Mouse (Mus musculus) forebrain, embryonic 11.5 days (tissue): Measurements from ENCODE around the gene Trpm3. TPM values are rescaled to one million over a fixed set of nuclear protein-coding genes. Genes with fewer than 3 reads are reported as not detected.

Source experiments
- ATAC-seq: fragments of 200-750 bp; cut with Nextera tagmentation; replicated peaks from 2 replicates; pipeline ENCODE4 v1.8.0; 2017; ENCODE audit warnings: moderate TSS enrichment; ENCODE audit not compliant: low FRiP score
- DNase-seq: peaks from one replicate; pipeline ENCODE4 v3.0.0-alpha.2; 2017; ENCODE audit warnings: low spot score
- H3K27ac ChIP-seq: fragments of 300-500 bp; sonication (generic); 2 replicates; pipeline ENCODE4 v1.5.1; 2014; ENCODE audit warnings: low read depth, low read length
- H3K27me3 ChIP-seq: fragments of 300-500 bp; sonication (generic); 2 replicates; pipeline ENCODE4 v1.6.1; 2014; ENCODE audit warnings: mild to moderate bottlenecking, low read length, mixed read lengths; ENCODE audit not compliant: control insufficient read depth, insufficient read depth
- H3K36me3 ChIP-seq: fragments of 300-500 bp; sonication (generic); 2 replicates; pipeline ENCODE4 v1.6.1; 2014; ENCODE audit warnings: mild to moderate bottlenecking, low read length, moderate library complexity, mixed read lengths; ENCODE audit not compliant: control insufficient read depth, insufficient read depth
- H3K4me1 ChIP-seq: fragments of 300-500 bp; sonication (generic); replicated peaks from 2 replicates; pipeline ENCODE4 v1.6.1; 2014; ENCODE audit warnings: low read length, mixed read lengths; ENCODE audit not compliant: control insufficient read depth, insufficient read depth
- H3K4me2 ChIP-seq: fragments of 300-500 bp; sonication (generic); 2 replicates; pipeline ENCODE4 v1.6.1; 2014; ENCODE audit warnings: low read depth, mild to moderate bottlenecking, low read length, moderate library complexity, mixed read lengths; ENCODE audit not compliant: severe bottlenecking
- H3K4me3 ChIP-seq: fragments of 300-500 bp; sonication (generic); 2 replicates; pipeline ENCODE4 v1.5.1; 2014; ENCODE audit warnings: low read depth, low read length
- H3K9ac ChIP-seq: fragments of 300-500 bp; sonication (generic); 2 replicates; pipeline ENCODE4 v1.6.1; 2014; ENCODE audit warnings: low read length
- H3K9me3 ChIP-seq: fragments of 300-500 bp; sonication (generic); 2 replicates; pipeline ENCODE4 v1.6.1; 2016; ENCODE audit warnings: low read length, mixed read lengths; ENCODE audit not compliant: control insufficient read depth
- WGBS: fragments of 180-500 bp; shearing (Covaris S2); extraction: QIAGEN DNeasy Blood & Tissue Kit; methylation state at CpG from one replicate; pipeline ENCODE4 v1.1.7; 2014; 5-methylcytosine and 5-hydroxymethylcytosine counted together
- polyA plus RNA-seq: library from polyadenylated mRNA; unstranded; fragments of >200 nt; fragmentation: Nextera tagmentation; extraction: Ambion mirVana; gene quantifications from 2 replicates; pipeline ENCODE4 v1.2.1, GENCODE M21; 2014

Gene Trpm3
- polyA plus RNA-seq, 1 experiment from 2014 or later, result 9.2 TPM

DNA sequence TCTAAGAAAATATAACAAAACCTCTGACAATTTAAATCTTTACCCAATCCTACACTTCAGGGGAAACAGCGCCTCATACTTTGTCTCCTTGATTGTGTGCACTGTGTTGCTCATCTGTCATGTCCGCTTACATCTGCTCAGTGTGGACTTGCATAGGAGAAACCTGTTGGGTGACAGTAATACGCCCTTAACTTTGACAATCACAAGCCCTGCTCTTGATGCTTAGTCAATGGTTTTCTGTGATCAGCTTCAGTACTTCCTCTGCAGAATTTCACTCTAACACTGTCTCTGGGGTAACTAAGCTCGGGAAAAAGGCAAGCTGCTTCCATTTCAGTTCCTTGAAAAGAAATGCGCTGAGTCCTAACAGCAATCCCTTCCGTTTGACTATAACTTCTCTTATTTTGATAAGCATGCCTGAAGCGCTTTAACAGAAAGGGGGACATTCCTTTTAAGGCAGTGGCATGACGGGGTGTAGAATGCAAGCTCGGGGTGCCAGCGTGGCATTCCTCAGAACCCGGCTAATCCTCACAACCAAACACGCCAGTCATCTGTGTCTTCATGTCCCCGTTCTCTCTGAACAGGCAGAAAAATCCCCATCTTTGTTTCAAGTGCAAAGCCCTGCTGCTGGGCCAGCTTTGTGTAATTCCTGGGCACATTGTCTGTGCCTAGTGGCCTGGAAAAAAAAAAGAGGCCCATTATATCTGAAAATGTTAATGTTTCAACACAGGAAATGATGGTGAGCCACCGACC lies 517.8 kb downstream of the Trpm3 start:
- Histone ChIP-seq H3K9ac (no peak overlapping the region), H3K9me3 (no peaks in the 10 kb centered on the region), H3K36me3 (no peaks in the 10 kb centered on the region), H3K27me3 (no peaks in the 10 kb centered on the region; the same call in 1 of the 2 replicates), H3K4me3 (no peak overlapping the region), H3K4me2 (no peak overlapping the region), H3K27ac (no peak overlapping the region), H3K4me1 (peaks cover 5% of the 10 kb centered on the region; the same call in 1 of the 2 replicates)
- 36% methylated on average over 14 of the region's 14 CpGs for WGBS
- DNase-seq (peak; percentile 55), ATAC-seq (peak; percentile 60; the same call in 1 of the 2 replicates)

DNA sequence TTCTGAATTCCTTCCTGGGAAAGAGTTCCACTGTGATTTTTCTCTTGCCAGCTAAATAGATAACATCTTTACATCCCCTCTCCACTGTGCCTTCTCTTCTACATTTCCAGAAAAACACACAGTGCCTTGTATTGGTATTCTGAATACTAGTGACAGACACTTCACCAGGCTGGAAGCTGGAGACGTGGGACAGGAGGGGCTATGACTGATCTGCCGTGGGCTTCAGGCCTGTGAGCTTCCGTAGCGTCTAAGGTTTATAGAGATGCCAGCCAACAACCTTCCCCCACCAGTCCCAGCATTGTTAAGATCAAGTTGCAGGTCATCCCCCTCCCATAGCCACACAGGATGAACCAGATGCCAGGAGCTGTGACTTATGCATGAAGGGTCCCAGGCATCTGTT lies 518.4 kb downstream of the Trpm3 start:
- Histone ChIP-seq H3K9ac (no peak overlapping the region), H3K4me2 (no peak overlapping the region), H3K4me3 (no peak overlapping the region), H3K36me3 (no peaks in the 10 kb centered on the region), H3K4me1 (peaks cover 5% of the 10 kb centered on the region; the same call in 1 of the 2 replicates), H3K27me3 (no peaks in the 10 kb centered on the region; the same call in 1 of the 2 replicates), H3K27ac (no peak overlapping the region), H3K9me3 (no peaks in the 10 kb centered on the region)
- no peak for DNase-seq
- peak; percentile 55; the same call in 1 of the 2 replicates for ATAC-seq
- WGBS, result 33% methylated on average over 4 of the region's 4 CpGs

DNA sequence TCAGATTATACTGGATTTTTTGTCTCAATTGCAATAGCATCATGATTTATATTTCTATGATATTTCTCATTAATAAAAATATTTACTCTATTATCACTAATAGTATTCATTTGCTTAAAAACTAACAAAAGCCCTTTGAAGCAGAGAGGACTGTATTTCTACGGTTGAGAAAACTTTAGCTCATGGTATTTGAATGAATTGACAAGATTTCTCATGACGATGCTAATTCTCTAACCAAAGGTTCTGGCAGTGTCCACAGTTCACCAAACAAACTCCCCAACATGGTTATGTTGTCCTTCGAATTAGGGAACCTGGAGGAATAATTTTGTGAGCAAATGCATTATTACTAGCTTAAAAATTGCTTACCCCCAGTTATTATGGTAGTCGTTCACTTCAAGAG lies 526.6 kb downstream of the Trpm3 start:
- no peak overlapping the region for H3K27ac ChIP-seq
- no peaks in the 10 kb centered on the region for H3K4me1 ChIP-seq
- no peak for DNase-seq
- no peak overlapping the region for H3K9ac ChIP-seq
- H3K4me3 ChIP-seq, result no peak overlapping the region
- no peak overlapping the region for H3K4me2 ChIP-seq
- no peak for ATAC-seq
- no peaks in the 10 kb centered on the region for H3K9me3 ChIP-seq
- no peaks in the 10 kb centered on the region for H3K27me3 ChIP-seq
- WGBS, result 76% methylated on average over 4 of the region's 4 CpGs
- no peaks in the 10 kb centered on the region for H3K36me3 ChIP-seq

GRCm38 (mm10) chr19:22670222-22670621 lies 531.4 kb downstream of the Trpm3 start:
- Histone ChIP-seq H3K4me1 (no peaks in the 10 kb centered on the region), H3K27me3 (no peaks in the 10 kb centered on the region), H3K9me3 (no peaks in the 10 kb centered on the region), H3K4me3 (no peak overlapping the region), H3K4me2 (no peak overlapping the region), H3K27ac (no peak overlapping the region), H3K9ac (no peak overlapping the region), H3K36me3 (no peaks in the 10 kb centered on the region)
- ATAC-seq (no peak), DNase-seq (no peak)
- 64% methylated on average over 8 of the region's 8 CpGs for WGBS

GRCm38 (mm10) chr19:22672892-22673291 lies 534.0 kb downstream of the Trpm3 start:
- DNase-seq (no peak), ATAC-seq (no peak)
- Histone ChIP-seq H3K4me2 (no peak overlapping the region), H3K27ac (no peak overlapping the region), H3K27me3 (no peaks in the 10 kb centered on the region), H3K9me3 (no peaks in the 10 kb centered on the region), H3K36me3 (no peaks in the 10 kb centered on the region), H3K4me3 (no peak overlapping the region), H3K4me1 (no peaks in the 10 kb centered on the region), H3K9ac (no peak overlapping the region)
- WGBS, result 91% methylated on average over 3 of the region's 3 CpGs

GRCm38 (mm10) chr19:22676206-22676605 lies 537.4 kb downstream of the Trpm3 start:
- H3K27me3 ChIP-seq, result no peaks in the 10 kb centered on the region
- no peaks in the 10 kb centered on the region for H3K4me1 ChIP-seq
- H3K4me2 ChIP-seq, result no peak overlapping the region
- H3K4me3 ChIP-seq, result no peak overlapping the region
- no peak overlapping the region for H3K9ac ChIP-seq
- H3K36me3 ChIP-seq, result no peaks in the 10 kb centered on the region
- no peak for DNase-seq
- no peak for ATAC-seq
- 41% methylated on average over 4 of the region's 4 CpGs for WGBS
- H3K27ac ChIP-seq, result no peak overlapping the region
- H3K9me3 ChIP-seq, result no peaks in the 10 kb centered on the region

DNA sequence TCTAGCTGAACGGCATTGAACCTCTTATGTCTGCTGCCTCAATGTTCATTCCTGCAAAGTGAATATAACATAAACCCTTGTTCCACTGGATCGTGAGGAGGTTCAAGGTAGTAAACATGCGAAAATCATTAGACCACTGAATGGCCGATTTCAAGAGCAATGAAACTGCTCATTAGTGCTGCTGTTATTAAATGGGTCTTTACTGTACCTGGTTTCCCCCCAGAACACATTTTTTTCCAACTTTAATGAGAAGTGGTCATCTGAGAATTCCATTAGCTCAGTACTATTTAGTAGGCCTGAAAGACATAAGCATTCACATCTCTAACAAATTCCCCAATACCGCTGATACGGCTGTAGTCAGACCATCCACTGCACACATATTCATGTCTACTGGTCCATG lies 543.4 kb downstream of the Trpm3 start:
- H3K4me2 ChIP-seq, result no peak overlapping the region
- H3K9me3 ChIP-seq, result no peaks in the 10 kb centered on the region
- no peak overlapping the region for H3K4me3 ChIP-seq
- ATAC-seq, result no peak
- no peaks in the 10 kb centered on the region for H3K4me1 ChIP-seq
- H3K36me3 ChIP-seq, result no peaks in the 10 kb centered on the region
- WGBS, result 91% methylated on average over 6 of the region's 6 CpGs
- no peak for DNase-seq
- H3K27ac ChIP-seq, result no peak overlapping the region
- no peaks in the 10 kb centered on the region for H3K27me3 ChIP-seq
- no peak overlapping the region for H3K9ac ChIP-seq

- 64% methylated on average over 5 of the region's 5 CpGs for WGBS
- H3K27me3 ChIP-seq, result no peaks in the 10 kb centered on the region
Measured at GRCm38 (mm10) chr19:22691995-22692394, 553.1 kb downstream of the Trpm3 start.

GRCm38 (mm10) chr19:22692553-22692952 lies 553.7 kb downstream of the Trpm3 start:
- Histone ChIP-seq H3K9ac (no peak overlapping the region), H3K9me3 (no peaks in the 10 kb centered on the region), H3K27ac (no peak overlapping the region), H3K27me3 (no peaks in the 10 kb centered on the region), H3K4me1 (no peaks in the 10 kb centered on the region), H3K4me2 (no peak overlapping the region), H3K36me3 (no peaks in the 10 kb centered on the region), H3K4me3 (no peak overlapping the region)
- 28% methylated on average over 4 of the region's 4 CpGs for WGBS
- no peak for ATAC-seq
- DNase-seq, result no peak

More at GRCm38 (mm10) chr19:22691995-22692394, 553.1 kb downstream of the Trpm3 start:
- Histone ChIP-seq H3K9ac (no peak overlapping the region), H3K4me3 (no peak overlapping the region), H3K9me3 (no peaks in the 10 kb centered on the region), H3K27ac (no peak overlapping the region), H3K36me3 (no peaks in the 10 kb centered on the region), H3K4me1 (no peaks in the 10 kb centered on the region), H3K4me2 (no peak overlapping the region)
- ATAC-seq (no peak), DNase-seq (no peak)
